Mouse (Mus musculus) olfactory bulb, adult 2 months (tissue): ENCODE measurements around the gene Pan2.

Experiments used
- CTCF ChIP-seq: fragments of 200-500 bp; IDR thresholded peaks from 2 replicates; pipeline ENCODE4 v1.5.1; 2012; ENCODE audit warnings: low read depth, mild to moderate bottlenecking, low read length, moderate library complexity; ENCODE audit not compliant: insufficient read depth
- POLR2A ChIP-seq: fragments of 200-500 bp; IDR thresholded peaks from 2 replicates; pipeline ENCODE4 v1.6.1; 2012; ENCODE audit warnings: mild to moderate bottlenecking, low read depth, low read length, moderate library complexity; ENCODE audit not compliant: insufficient read depth

DNA sequence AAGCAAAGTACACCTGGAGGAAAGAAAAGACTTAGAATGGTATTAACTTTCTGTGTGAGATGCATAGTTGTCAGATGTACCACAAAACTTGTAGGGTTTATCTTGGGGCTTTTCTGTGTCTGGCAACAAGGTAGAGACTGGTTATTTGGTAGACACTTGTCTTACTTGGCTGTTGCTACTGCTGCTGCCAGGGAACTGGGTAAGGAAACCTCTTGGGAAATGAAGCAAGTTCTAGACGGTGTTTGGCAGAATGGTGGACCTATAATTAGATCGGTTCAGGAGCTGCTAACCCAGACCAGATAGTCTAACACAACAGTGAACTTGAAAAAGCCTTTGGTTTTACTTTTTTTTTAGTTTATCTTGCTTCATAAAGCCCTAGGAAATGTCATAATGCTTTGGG is 35.8 kb downstream of the Pan2 start:
- TF ChIP-seq CTCF (no peak), POLR2A (no peak)
